Mouse (Mus musculus): Measurements from ENCODE around the gene Apba2.
A peak's percentile ranks its signal among the peaks of the same experiment; 100 is the strongest.

Gene Apba2

DNA sequence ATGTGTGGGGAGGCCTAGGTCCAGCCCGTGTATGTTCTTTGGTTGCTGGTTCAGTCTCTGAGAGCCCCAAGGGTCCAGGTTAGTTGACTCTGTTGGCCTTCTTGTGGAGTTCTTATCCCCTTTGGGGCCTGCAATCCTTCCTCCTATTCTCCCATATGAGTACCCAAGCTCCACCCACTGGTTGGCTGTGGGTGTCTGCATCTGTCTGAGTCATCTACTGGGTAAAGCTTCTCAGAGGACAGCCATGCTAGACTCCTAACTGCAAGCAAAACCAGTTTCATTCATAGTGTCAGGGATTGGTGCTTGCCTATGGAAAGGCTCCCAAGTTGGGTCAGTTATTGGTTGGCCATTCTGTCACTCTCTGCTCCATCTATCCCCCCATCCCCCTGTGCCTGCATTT, 29.8 kb downstream of the Apba2 start:
- DNase-seq (ENCODE audit: low spot score in 2 of 2) = no peak

DNA sequence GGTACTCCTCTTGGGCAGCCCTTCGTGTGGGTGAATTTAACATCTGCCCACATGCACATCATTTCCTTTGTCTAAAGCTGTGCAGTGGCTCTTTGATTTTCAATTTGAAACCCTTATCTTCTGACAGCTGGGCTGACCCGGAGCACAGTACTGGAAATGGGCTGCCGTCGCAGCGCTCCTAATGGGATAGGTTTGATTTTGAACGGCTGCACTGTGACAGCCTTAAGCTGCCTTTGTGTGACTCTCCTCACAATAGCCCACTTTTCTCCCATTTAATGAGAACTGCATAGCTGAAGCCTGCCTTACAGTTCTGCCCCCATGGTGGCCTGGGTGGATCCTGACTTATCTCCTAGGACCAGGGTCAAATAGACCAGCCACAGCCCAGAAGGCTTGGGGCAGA, 31.9 kb downstream of the Apba2 start:
- DNase-seq (ENCODE audit: low spot score in 2 of 2) = no peak

DNA sequence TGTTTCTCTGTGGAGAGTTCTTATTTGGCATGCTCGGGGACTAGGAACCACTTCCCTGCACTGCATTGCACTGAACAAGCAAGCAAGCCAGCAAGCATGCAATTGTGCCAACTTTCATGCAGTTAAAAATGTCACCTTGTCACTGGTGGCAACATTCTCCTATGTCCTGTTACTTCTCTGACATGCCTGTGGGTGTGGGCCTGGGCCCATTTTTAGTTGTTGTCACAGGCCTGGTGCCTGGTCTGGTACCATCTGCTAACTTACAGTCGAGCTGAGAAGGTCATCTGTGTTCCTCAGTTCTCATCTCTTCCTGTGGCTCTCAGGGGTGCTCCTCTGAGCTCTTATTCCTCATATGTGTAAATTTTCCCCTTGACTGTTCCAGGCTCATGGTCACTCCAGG, 33.8 kb downstream of the Apba2 start:
- no peak for DNase-seq (ENCODE audit: low spot score in 2 of 2)

DNA sequence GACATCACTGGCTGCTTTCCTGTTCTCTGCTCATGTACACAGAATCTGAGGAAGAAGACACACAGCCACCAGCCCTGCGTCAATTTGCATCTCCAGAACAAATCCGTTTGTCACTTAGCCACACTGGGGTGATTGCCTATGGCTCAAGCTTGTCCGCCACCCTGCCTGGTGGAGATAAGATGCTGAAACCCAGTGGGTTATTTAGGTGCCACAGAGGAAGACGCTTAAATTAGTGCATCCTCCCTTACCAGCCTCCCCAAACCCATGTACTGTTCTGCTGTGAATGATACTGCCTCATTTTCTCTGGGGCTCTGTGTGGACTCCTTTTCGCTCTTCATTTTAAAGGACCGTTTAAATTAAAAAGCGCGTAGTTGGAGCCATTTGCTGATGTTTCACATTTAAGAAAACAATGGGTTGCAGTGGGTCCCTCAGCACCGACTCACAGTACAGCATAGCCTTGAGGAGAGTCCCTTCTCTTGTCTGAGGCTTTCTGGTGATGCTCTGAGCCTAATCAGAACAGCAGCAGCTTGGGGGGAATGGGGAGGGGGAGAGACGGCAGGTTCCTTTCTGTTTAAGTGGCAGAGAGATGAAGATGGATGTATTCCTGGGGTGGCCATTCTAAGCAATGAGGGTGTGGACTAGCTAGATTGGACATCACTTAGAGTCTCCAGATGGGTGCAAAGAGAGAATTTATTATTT, 38.1 kb downstream of the Apba2 start:
- DNase-seq (ENCODE audit: low spot score in 2 of 2) = no peak

DNA sequence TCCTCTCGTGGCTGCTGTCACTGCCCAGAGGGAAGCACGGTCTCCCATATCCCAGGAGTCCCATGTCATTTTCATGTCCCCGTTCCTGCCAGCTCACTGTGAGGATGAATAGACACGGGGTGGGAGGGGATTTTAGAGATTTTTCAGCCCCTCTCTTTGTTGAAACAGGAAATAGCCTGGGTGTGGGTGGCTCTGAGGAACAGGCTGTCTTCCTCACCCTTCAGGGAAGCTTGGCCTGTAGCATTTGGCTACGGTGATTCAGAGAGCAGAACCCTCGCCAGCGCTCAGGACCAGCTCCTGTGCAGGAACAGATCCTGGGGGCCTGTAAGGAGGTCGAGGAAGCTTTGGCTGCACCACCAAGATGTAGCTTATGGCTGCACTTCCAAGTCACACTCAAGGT, 45.3 kb downstream of the Apba2 start:
- DNase-seq (ENCODE audit: low spot score in 2 of 2) = peak in 1 of 2 experiments; percentile 63

DNA sequence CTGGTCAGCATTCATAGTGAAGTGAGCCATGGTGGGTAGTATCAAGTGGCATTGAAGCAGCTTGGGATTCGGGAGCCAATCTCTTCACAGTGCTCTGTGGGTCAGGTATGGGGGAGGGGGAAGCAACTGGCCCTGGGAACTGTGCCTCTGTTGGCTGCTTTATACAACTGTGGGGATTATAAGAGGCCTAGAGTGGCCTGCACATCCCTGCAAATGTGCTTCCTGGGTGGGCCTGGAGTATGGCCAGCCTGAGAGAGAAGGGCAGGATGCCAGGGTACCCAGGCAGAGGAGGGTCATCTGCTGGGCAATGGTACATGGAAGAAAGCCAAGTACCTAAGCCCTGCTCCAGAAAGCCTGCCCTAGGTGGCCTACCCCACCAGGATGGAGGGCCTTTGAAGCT, 49.4 kb downstream of the Apba2 start:
- DNase-seq (ENCODE audit: low spot score in 2 of 2) = no peak

DNA sequence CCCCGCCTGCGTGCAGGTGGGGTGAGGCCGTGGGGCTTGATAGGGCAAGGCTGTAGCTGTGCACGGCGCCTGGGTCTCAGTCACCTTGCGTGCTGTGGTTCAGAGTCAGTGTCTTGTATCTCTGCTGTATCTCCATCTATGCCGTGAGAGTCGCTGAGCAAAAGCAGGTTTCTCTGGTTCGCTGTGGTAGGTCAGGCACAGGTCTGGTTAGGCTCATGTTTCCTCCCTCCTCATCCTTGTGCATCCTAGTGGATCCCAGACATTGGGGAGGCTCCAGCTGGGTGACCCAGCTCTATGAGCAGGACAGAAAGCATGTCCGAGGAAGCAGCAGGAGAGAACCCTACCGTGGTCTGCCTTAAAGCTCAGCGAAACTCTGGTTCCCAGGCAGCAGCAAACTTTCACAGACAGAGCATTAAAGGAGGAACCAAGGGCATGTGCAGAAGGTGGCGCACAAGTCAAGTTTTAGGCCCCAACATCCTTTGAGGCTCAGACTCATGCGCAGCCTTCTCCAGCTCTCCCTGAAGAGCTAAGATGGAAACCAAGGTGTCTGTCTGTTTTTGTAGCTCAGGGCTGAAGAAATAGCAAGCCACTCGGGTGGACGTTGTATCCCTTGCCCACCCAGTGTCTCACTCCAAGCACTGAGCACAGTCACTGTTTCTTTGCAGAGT, 51.2 kb downstream of the Apba2 start:
- DNase-seq (ENCODE audit: low spot score in 2 of 2) = no peak

DNA sequence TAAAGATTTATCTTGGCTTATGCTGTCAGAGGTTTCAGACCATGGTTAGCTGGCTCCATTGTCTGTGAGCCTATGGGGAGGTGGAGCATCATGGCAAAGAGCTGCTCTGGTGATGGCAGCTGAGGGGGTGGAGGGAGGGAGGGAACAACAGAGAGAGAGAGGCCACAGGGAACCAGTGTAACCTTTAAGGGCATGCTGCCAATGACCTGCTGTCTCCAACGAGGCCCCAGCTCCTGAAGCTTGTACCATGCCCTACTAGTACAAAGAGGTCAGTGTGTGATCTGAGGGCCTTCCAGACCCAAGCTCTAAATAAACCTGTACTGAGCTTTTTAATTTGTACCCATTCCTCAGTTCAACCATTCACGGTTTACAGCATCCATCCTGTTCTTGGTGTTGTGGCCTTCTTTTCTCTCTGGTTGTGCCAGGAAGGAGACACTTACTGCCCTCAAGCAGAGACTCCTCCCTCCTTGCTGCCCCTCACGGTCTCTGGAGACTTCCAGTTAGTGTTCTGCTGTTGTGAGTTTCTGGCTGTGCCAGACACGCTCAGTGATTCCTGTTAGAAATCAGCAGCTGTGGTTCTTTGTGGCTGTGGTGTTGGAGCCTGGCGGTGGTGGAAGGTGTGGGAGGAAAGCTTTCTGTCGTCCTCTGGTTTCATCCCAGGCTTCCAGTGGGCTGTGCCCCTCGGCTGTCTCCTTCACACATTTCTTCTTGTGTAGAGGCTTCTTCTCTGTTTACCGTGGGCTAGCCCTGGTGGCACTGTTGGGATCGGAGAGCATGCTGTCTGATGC, 60.4 kb downstream of the Apba2 start:
- peak; percentile 51 to 62 for DNase-seq (ENCODE audit: low spot score in 2 of 2)

DNA sequence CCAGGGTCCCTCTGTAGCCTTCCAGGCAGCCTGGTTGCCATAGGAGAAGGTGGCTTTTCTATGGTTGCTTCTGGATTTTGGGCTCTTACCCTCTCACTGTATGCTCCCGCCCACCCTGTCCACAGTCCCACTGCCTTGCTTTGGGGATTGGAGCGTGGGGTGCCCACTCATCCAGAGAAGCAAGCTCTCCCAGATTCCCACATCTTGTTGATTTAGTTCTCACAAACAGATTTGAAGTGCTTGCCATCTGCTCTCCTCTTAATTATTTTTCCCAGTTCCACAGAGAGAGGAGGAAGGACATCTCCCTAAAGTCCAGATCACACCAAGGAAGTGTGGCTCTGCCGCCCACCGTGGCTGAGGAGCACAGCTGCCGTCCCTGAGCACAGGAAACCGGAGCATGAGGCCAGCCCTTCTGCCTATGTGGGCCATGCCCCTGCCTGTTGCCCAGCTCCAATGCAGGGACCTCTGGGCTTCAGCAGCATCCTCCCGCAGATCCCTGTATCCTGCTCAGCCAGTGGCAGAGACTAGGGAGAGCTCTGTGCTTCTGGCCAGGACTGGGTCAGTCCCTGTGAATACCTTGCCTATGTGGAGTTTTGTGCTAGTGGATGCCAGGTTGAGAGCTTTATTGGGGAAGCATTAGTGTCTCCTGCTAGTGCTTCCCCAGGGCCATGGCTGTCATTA, 63.5 kb downstream of the Apba2 start:
- DNase-seq (ENCODE audit: low spot score in 2 of 2) = peak; percentile 56 to 71

DNA sequence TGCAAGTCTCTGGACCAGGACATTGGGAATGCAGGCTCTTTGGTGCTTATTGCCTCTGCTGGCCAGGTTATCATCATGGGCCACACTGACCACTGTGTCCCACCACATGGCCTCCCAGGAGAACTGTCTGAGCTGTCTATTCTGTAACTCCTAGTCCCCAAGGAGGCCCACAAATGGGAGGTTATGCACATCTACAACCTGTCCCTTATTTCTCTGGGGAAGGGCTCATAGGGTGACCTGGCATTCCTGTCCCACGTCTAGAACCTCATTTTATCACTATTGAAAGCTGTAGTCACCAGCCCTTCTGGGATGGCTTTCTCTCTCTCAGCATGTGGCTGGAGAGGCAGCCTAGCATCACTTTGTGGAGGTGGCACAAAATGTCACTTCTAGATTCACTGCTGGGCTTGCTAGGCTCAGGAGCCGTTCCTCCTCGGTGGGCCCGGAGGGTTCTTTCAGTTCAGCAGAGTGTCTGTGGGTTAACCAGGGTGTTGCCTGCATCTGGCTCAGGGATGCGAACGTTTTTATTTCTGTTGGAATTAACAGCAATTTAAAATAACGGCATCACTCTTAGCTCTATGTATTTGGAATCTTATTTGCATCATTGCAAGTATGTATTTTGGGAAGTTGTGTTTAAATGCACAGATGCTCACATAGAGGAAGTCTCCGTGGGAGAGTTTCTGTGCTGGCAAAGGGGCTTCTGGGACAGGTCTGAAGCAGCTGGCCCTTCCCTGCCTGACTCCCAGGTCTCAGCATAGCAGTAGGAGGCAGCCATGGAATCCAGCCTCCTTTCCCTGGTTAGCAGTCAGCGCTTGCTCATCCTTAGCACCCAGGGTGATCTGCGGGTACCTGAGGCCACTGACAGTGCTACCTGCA, 65.1 kb downstream of the Apba2 start:
- peak; percentile 48 to 55 for DNase-seq (ENCODE audit: low spot score in 2 of 2)

DNA sequence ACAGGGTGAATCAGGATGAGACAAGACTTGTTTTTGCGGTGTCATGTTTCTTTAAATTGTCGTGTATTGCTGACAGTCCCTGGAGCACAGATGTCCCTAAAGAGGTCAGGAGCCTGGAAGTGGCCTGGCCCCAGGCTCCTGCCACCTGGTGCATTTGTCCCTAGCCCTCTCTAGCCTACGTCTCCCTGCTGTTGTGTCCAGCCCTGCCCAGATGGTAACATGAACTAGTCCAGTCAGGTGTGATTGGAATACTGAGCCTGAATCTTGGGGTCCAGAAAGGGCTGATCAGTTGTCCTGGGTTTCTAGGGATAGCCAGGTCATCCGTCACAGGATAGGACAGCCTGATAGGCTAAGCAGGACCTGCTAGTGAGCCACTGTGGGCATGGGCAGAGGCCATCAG, 67.2 kb downstream of the Apba2 start:
- no peak for DNase-seq (ENCODE audit: low spot score in 2 of 2)

DNA sequence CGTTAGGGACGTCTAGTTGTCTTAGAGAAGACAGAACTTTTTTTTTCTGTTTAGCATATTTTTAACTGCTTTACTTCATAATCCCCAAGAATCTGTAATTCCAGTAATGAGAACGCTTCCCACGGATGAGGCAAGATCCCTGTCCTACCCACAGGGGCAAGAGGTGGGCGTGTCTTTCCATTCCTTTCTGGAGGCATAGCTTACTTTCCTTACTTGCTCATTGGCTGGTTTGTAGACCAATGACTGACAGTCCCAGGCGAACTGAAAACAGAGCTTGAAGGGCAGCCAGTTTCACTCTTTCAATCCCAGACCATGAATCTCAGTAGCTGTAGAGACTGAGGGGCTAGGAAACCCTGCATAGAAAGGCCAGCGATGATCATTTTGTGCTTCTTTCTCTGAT, 68.2 kb downstream of the Apba2 start:
- no peak for DNase-seq (ENCODE audit: low spot score in 2 of 2)

DNA sequence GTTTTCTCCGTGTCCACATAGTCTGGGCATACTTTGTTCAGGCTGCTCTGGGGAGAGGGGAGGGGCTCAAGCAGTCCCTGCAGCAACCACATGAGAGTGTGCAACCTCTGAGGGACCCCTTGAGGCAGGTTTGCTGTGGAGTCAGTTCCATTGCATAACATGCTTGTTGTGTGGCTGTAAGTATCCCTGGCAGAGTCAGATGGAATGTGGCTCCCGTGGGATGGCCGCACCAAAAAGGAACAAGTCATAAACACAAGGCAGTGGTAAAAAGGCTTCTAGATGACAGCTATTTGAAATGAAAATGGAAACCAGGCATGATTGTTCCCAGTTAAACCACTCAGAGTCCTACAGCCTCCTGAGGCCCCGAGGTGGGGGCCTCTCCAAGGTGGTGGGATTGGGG, 69.4 kb downstream of the Apba2 start:
- no peak for DNase-seq (ENCODE audit: low spot score in 2 of 2)

DNA sequence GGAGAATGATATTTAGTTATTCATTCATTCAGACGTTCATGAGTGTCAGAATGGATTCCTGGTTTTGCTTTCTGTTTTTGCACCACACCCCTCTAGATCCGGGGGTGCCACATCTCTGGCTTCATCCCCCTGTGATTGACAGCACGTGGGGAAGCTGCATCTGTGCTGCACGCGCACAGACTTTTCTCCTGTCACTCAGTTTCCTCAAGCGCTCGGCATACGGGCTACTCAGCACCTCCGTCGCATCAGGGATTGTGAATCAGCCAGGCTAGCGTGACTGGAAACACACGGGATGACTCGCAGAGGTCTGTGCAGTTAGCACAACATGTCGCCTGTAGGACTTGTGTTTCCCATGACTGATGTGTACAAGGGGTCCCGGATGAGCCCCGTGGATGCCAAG, 72.6 kb downstream of the Apba2 start:
- no peak for DNase-seq (ENCODE audit: low spot score in 2 of 2)

DNA sequence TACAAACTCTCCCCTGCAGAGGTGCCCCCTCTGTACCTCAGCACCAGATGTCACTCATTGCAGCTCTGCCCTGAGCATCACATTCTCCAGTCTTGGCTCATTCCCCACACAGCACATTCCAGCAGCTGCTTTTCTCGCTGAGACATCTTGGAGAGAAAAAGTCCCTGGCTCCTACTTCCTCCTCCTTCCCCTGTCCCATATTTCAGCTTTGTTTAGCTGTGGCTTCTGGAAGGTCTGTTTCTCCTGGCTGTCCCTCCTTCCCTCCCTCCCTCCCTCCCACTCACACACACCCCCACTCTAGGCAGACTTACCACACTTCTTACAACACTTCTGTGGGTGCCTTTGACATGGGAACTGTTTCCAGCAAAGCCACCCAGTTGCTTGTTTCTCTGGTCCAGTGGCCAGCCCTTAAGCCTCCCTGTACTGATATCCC, 75.0 kb downstream of the Apba2 start:
- DNase-seq (ENCODE audit: low spot score in 2 of 2) = peak; percentile 50 to 70

DNA sequence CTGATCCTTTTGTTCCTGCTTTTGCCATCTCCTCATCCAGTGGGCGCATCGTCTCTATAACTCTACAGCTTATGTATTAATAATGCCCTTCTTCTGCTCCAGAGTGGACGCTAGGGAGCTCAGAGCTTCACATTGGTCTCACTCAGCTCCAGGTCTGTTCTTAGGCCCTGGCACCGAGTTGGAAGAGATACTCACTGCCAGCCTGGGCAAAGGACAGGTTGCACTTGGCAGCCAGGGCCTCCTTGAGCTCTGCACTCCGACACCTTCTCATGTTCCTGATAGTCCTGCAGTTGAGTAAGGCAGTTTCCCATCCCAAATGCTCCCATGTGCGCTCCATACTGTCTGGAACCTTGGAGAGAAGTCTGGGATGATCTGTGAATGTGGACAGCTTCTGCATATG, 76.7 kb downstream of the Apba2 start:
- no peak for DNase-seq (ENCODE audit: low spot score in 2 of 2)

DNA sequence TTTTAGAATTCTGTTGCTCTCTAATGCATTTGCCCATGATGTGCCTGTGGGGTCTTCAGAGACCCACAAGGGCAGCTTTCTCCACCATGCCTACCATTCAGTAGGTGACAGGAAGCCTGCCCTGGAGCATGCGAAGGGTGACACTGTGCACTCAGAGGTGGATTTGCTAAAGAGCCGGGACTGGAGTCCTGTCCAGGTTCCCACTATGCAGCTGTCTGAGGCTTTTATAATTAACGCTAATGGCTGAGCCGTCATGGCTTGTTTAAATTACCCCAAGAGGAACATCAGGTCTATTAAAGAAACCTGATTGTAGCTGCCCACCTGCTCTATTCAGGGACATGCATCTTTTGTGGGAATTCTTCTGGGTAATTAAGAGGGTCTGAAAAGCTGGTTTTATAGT, 78.4 kb downstream of the Apba2 start:
- no peak for DNase-seq (ENCODE audit: low spot score in 2 of 2)

DNA sequence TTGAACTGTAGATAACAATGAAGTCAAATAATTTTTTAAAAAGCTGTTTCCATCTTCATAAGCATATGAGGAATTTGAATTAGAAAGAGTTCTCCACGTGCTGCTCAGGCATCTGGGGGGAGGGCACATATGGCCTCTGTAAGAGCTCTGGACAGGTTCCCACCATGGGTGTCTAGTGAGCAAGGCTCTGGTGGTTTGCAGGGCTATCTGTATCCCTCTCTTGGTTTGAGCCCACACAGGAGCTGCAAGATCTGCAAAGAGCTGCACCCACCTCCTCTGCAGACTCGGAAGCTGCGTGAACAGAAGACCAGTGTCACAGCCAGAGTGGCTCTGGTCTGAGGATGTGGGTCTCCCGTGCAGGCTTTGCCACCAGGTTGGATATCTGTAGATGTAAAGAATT, 78.8 kb downstream of the Apba2 start:
- DNase-seq (ENCODE audit: low spot score in 2 of 2) = peak in 1 of 2 experiments; percentile 58

DNA sequence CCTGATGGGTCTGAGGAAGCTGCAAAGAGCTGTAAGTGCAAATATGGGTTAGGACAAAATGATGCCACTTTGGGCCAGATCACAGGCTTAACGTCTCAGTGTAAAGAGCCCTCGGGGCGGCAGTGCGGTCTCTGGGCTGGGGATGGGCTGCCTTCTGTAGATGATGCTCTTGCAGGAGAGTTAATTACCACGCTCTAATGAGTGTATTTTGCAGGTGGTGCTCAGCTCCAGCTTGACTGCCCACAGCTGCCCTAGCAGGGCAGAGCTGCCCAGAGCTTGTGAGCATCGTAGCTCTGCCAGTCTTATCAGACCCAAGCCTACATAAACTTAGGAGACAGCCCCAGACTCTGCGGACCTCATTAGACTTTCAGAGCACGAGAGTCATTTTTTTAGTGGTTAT, 80.9 kb downstream of the Apba2 start:
- no peak for DNase-seq (ENCODE audit: low spot score in 2 of 2)

DNA sequence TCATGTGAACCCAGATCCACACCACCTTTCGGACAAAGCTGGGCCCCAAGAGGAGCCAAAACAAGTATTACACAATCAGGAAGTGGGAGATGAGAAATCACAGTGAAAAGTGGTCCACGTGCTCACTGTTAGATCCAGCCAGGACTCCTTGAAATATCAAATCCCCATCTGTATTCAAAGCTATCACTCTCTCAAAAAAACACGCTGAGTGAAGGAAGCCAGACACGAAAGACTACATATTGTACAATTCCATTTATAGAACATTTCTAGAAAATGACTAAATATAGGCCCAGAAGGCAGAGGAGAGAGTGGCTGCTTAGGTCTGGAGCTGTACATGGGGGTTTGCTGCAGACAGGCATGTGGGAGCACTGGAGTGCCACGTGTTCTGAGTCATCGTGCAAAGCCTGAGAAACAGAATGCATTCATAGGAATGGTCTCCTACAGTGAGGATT, 82.2 kb downstream of the Apba2 start:
- DNase-seq (ENCODE audit: low spot score in 2 of 2) = peak in 1 of 2 experiments; percentile 70

DNA sequence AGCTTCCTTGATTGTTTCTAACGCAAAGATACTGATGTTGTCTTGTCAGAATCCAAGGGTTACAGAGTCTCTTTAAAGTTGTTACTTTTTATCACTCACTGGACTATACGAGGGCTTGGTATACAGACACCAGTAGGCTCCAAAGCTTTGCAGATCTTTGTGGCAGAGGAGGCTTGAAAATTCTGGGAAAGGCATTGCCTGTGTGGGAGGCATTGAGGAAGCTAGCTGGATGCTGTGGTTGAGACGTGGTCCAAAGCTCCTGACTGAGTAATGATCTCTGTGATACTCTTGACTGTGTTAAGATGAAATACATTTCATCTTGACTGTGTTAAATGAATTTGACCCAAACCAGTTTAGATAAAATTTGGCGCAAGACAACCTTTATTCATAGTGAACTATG, 84.6 kb downstream of the Apba2 start:
- DNase-seq (ENCODE audit: low spot score in 2 of 2) = no peak
